14 mouse cellular contexts compared by ENCODE assay signal in the genomic region with DNA sequence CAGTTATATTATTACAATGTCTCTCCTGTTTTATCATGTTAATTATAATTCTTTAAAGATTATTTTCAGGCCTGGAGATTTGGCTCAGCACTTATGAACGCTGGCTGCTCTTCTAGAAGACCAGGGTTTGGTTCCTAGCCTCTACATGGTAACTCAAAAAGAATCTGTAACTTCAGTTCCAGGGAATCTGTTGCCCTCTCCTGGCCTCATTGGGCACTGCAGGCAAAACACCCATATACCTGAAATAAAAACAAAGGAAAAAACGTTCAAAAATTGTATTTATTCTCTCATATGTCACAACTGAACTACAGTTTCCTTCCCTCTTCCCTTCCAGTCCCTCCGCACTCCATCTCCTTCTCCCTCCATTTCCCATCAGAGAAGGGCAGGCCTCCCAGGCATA.
DNase-seq lines count a peak whose midpoint lies in the region; ATAC-seq and TF ChIP-seq lines count a peak whose summit lies in the region.
"Had no signal": no experiment of that assay in that cellular context is flagged by ENCODE, and none has a peak within 500 bp of the region (broad histone marks: within the 10 kb centered on the region; RNA-seq: fewer than 3 reads in every experiment).

No protein-coding gene starts in this region.

- TF ChIP-seq POLR2A in thymus, adult 2 months (IDR thresholded peaks at IDR 0.05; ENCODE audit: control insufficient read depth, extremely low read depth, insufficient read depth, low read length, poor library complexity) = no peak

- 0 out of 2 replicates have a peak, but pooled peaks cover 3% of the 10 kb centered on the region for H3K4me1 ChIP-seq in intestine, postnatal 0 days (replicated peaks; ENCODE audit: control insufficient read depth, insufficient read depth, low read length)
- peaks cover 13% of the 10 kb centered on the region for H3K4me1 ChIP-seq in intestine, embryonic 16.5 days (ENCODE audit: control insufficient read depth, insufficient read depth, low read length)
- H3K4me1 ChIP-seq in thymus, adult 2 months (replicated peaks; ENCODE audit: control insufficient read depth, insufficient read depth, low read length) = no peaks in the 10 kb centered on the region

- no peaks in the 10 kb centered on the region for H3K27me3 ChIP-seq in intestine, postnatal 0 days (replicated peaks; ENCODE audit: control insufficient read depth, insufficient read depth, low read length)
- H3K27me3 ChIP-seq in intestine, embryonic 16.5 days (replicated peaks; ENCODE audit: control insufficient read depth, insufficient read depth, low read length) = no peaks in the 10 kb centered on the region
- H3K27me3 ChIP-seq in thymus, adult 2 months (ENCODE audit: control insufficient read depth, insufficient read depth, low read length) = no peaks in the 10 kb centered on the region
- H3K27me3 ChIP-seq: heart, embryonic 15.5 days had no signal

- no peak overlapping the region for H3K4me2 ChIP-seq in intestine, postnatal 0 days (replicated peaks; ENCODE audit: low read depth)
- no peak overlapping the region for H3K4me2 ChIP-seq in intestine, embryonic 16.5 days (ENCODE audit: low read depth, low read length)
- H3K4me2 ChIP-seq: heart, embryonic 15.5 days; midbrain, embryonic 12.5 days had no signal

- no peak for ATAC-seq in intestine, postnatal 0 days
- no peak for ATAC-seq in intestine, embryonic 16.5 days

- no peaks in the 10 kb centered on the region for H3K36me3 ChIP-seq in intestine, postnatal 0 days (ENCODE audit: control insufficient read depth, insufficient read depth)
- H3K36me3 ChIP-seq in intestine, embryonic 16.5 days (ENCODE audit: control insufficient read depth, insufficient read depth, low read length) = no peaks in the 10 kb centered on the region
- no peaks in the 10 kb centered on the region for H3K36me3 ChIP-seq in thymus, adult 2 months (ENCODE audit: control insufficient read depth, insufficient read depth, low read length)
- H3K36me3 ChIP-seq: heart, embryonic 15.5 days; midbrain, embryonic 12.5 days had no signal

- H3K9ac ChIP-seq in intestine, postnatal 0 days (ENCODE audit: low read depth, low read length) = no peak overlapping the region
- no peak overlapping the region for H3K9ac ChIP-seq in intestine, embryonic 16.5 days (ENCODE audit: low read depth, low read length)
- H3K9ac ChIP-seq: heart, embryonic 15.5 days; midbrain, embryonic 12.5 days had no signal

- H3K9me3 ChIP-seq in intestine, postnatal 0 days (ENCODE audit: control insufficient read depth) = no peaks in the 10 kb centered on the region
- no peaks in the 10 kb centered on the region for H3K9me3 ChIP-seq in intestine, embryonic 16.5 days (ENCODE audit: control insufficient read depth, low read length)
- H3K9me3 ChIP-seq: heart, embryonic 15.5 days; midbrain, embryonic 12.5 days had no signal

- 70% methylated on average over 3 of the region's 3 CpGs for WGBS in intestine, postnatal 0 days
- 68% methylated on average over 3 of the region's 3 CpGs for WGBS in intestine, embryonic 16.5 days
- 64% methylated on average over 3 of the region's 3 CpGs for WGBS in thymus, adult 2 months

- peak; percentile 17 for DNase-seq in thymus, adult 2 months
- no peak for DNase-seq in thymus, adult 18-20 months
- DNase-seq in induced T-regulatory cell, adult 2 months (ENCODE audit: low read depth) = peak; percentile 17
- no peak for DNase-seq in frontal cortex, postnatal 36 days (ENCODE audit: low spot score in 2 of 2)
- DNase-seq in MN1 (ENCODE audit: low spot score) = no peak
- DNase-seq: adrenal gland, postnatal 36 days; cerebellum, adult 18-20 months; embryo, embryonic 11 days; gastrocnemius, postnatal 10 days; lung, adult 2 months had no signal

- H3K4me3 ChIP-seq in intestine, postnatal 0 days (ENCODE audit: low read depth, low read length) = no peak overlapping the region
- H3K4me3 ChIP-seq in intestine, embryonic 16.5 days (ENCODE audit: low read length) = no peak overlapping the region
- H3K4me3 ChIP-seq in thymus, adult 2 months (ENCODE audit: control insufficient read depth, insufficient read depth, low read length) = no peak overlapping the region
- H3K4me3 ChIP-seq: heart, embryonic 15.5 days; midbrain, embryonic 12.5 days had no signal

- H3K27ac ChIP-seq in intestine, postnatal 0 days (ENCODE audit: low read depth, low read length) = no peak overlapping the region
- H3K27ac ChIP-seq in intestine, embryonic 16.5 days (ENCODE audit: low read length) = no peak overlapping the region
- no peak overlapping the region for H3K27ac ChIP-seq in thymus, adult 2 months (ENCODE audit: control insufficient read depth, insufficient read depth, low read length)
- H3K27ac ChIP-seq: heart, embryonic 15.5 days; midbrain, embryonic 12.5 days had no signal

- TF ChIP-seq CTCF in intestine, postnatal 0 days (IDR thresholded peaks at IDR 0.05; ENCODE audit: low read depth) = peak; percentile 60
- TF ChIP-seq CTCF in thymus, adult 2 months (IDR thresholded peaks at IDR 0.05; ENCODE audit: borderline replicate concordance, control insufficient read depth, extremely low read depth, insufficient read depth, low read length, poor library complexity) = no peak

Comparison
In these comparisons a context has a peak if more than half of its experiments do, and no peak if none do; other contexts are left out.
1. DNase-seq: peak in thymus, adult 2 months (single experiment) and induced T-regulatory cell, adult 2 months (single experiment); none in thymus, adult 18-20 months (0 of 2), frontal cortex, postnatal 36 days (0 of 2) and MN1 (single experiment).